Comparison of ENCODE assay signal across 1 mouse cellular context in the genomic region with DNA sequence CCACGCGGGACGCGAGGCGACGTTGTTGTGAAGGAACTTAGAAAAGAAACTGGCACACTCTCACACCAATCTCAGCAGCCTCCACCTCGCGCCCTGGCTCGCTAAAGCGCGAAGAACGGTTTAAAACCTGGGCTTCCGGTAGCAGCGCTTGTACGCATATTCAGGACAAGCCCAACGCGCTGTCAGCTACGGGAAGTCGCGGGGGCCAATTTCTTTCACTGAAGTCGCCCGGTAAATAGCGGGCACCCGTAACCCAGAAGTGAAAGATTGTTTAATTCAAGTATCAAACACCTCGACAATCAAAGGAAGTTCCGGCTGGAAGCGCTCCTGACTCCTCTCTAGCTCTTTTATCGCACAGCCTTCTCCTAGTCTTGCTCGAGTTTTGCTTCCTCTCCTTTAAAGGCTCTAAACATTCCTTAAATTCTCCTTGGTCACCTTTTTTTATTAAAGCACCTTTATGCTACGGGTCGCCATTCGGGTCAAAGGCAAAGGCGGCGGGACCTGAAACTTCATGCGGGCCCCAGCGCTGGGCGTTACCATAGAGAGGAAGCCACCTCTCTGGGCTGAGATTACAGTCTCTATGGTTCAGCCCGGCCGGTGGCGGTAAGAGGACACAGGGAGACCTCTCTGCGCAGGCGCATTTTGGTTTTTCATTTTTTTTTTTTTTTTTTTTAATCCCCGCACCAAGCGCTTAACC.
TF ChIP-seq lines count a peak whose summit lies in the region.

A gene (plus strand): TSS at position 302 of the 697 bp plus-strand sequence.

TF ChIP-seq in CH12.LX, 34 proteins besides CTCF, POLR2A, EP300 and RAD21 (continued from another document):
- 0 out of 2 replicates have a peak, but pooled peaks have one; percentile 34 for TF ChIP-seq RCOR1 (conservative IDR thresholded peaks at IDR 0.05; ENCODE audit: low read depth, low read length)
- peak; percentile 74 for TF ChIP-seq HCFC1 (IDR thresholded peaks at IDR 0.05; ENCODE audit: low read depth, low read length)
- no peak for TF ChIP-seq GABPA (IDR thresholded peaks at IDR 0.05; ENCODE audit: insufficient replicate concordance, low read depth, low read length)
- no peak for TF ChIP-seq SMC3 (IDR thresholded peaks at IDR 0.05; ENCODE audit: low read depth, low read length)
- 0 out of 2 replicates have a peak, but pooled peaks have one; percentile 2 for TF ChIP-seq ETS1 (conservative IDR thresholded peaks at IDR 0.05; ENCODE audit: low read depth, low read length)
- no peak for TF ChIP-seq PAX5 (IDR thresholded peaks at IDR 0.05; ENCODE audit: low read length)
- TF ChIP-seq TBP (conservative IDR thresholded peaks at IDR 0.05; ENCODE audit: low read depth, low read length) = peak; percentile 68
- no peak for TF ChIP-seq JUND (conservative IDR thresholded peaks at IDR 0.05; ENCODE audit: low read depth, low read length)
- TF ChIP-seq POLR2AphosphoS2 (IDR thresholded peaks at IDR 0.05; ENCODE audit: low read depth, low read length) = peak; percentile 88
- TF ChIP-seq TCF12 (IDR thresholded peaks at IDR 0.05; ENCODE audit: low read depth, low read length) = peak; percentile 50
- TF ChIP-seq CHD2 (IDR thresholded peaks at IDR 0.05; ENCODE audit: low read length) = 0 out of 2 replicates have a peak, but pooled peaks have one; percentile 37
- no peak for TF ChIP-seq ZKSCAN1 (IDR thresholded peaks at IDR 0.05; ENCODE audit: borderline replicate concordance, low read depth, low read length)
- TF ChIP-seq NELFE (IDR thresholded peaks at IDR 0.05; ENCODE audit: low read depth, low read length) = peak; percentile 87
- no peak for TF ChIP-seq USF2 (conservative IDR thresholded peaks at IDR 0.05; ENCODE audit: low read depth, low read length)
- TF ChIP-seq JUN (IDR thresholded peaks at IDR 0.05; ENCODE audit: insufficient read depth, low read depth, low read length) = no peak
- peak; percentile 88; the same call in 1 of the 2 replicates for TF ChIP-seq E2F4 (IDR thresholded peaks at IDR 0.05; ENCODE audit: insufficient replicate concordance, low read depth, low read length)
- TF ChIP-seq CHD1 (IDR thresholded peaks at IDR 0.05; ENCODE audit: low read depth, low read length) = no peak
- peak; percentile 29; the same call in 1 of the 2 replicates for TF ChIP-seq SIN3A (IDR thresholded peaks at IDR 0.05; ENCODE audit: low read length)
